In genomic region chr5:58291261-58291660, GRCm38 (mm10) we compare ENCODE assay signal across 19 mouse cellular contexts.
"Had no signal": no experiment of that assay in that cellular context is flagged by ENCODE, and none has a peak within 500 bp of the region (broad histone marks: within the 10 kb centered on the region; RNA-seq: fewer than 3 reads in every experiment).

No protein-coding gene starts in this region.

- H3K27ac ChIP-seq: lung, embryonic 15.5 days; macrophage; midbrain, embryonic 13.5 days; midbrain, embryonic 15.5 days; neural tube, embryonic 12.5 days had no signal

- H3K4me1 ChIP-seq: lung, embryonic 15.5 days; megakaryocyte, embryonic 14.5 days; midbrain, embryonic 13.5 days; midbrain, embryonic 15.5 days; neural tube, embryonic 12.5 days had no signal

- H3K4me2 ChIP-seq: lung, embryonic 15.5 days; midbrain, embryonic 11.5 days; midbrain, embryonic 13.5 days; midbrain, embryonic 15.5 days; neural tube, embryonic 12.5 days had no signal

- ATAC-seq: liver, postnatal 0 days; midbrain, embryonic 13.5 days; midbrain, embryonic 15.5 days had no signal

- H3K9ac ChIP-seq: liver, postnatal 0 days; lung, embryonic 15.5 days; midbrain, embryonic 13.5 days; midbrain, embryonic 15.5 days; neural tube, embryonic 12.5 days had no signal

- H3K27me3 ChIP-seq: lung, embryonic 15.5 days; megakaryocyte, embryonic 14.5 days; midbrain, embryonic 13.5 days; midbrain, embryonic 15.5 days; neural tube, embryonic 12.5 days had no signal

- H3K4me3 ChIP-seq: lung, embryonic 15.5 days; megakaryocyte, embryonic 14.5 days; midbrain, embryonic 13.5 days; midbrain, embryonic 15.5 days; neural tube, embryonic 12.5 days had no signal

- H3K36me3 ChIP-seq: lung, embryonic 15.5 days; midbrain, embryonic 13.5 days; midbrain, embryonic 15.5 days; neural tube, embryonic 12.5 days had no signal

- DNase-seq: liver, postnatal 0 days; lung, adult 2 months; lung, postnatal 14 days; lung, postnatal 36 days; retina, postnatal 1 day; right cerebral cortex, adult 18-20 months; right cerebral cortex, postnatal 25 days; right cerebral cortex, postnatal 4 days; spleen, adult 18-20 months; thymus, adult 18-20 months; thymus, postnatal 14 days; thymus, postnatal 36 days had no signal

- H3K9me3 ChIP-seq: lung, embryonic 15.5 days; megakaryocyte, embryonic 14.5 days; midbrain, embryonic 13.5 days; midbrain, embryonic 15.5 days; neural tube, embryonic 12.5 days had no signal
